Mouse (Mus musculus) heart, adult 2 months (tissue): ENCODE measurements around the gene Olfr681. TPM values are rescaled to one million over a fixed set of nuclear protein-coding genes. Genes with fewer than 3 reads are reported as not detected.
A peak's percentile ranks its signal among the peaks of the same experiment; 100 is the strongest.

ENCODE experiments used
- DNase-seq, 2 experiments: peaks; one replicate each; pipeline ENCODE4 v3.0.0; 2021
- H3K27ac ChIP-seq: fragments of 200-600 bp; 2 replicates; pipeline ENCODE4 v1.8.1; 2022
- H3K27me3 ChIP-seq: fragments of 200-500 bp; 2 replicates; pipeline ENCODE4 v1.6.1; 2012; ENCODE audit warnings: mild to moderate bottlenecking, low read length, inconsistent platforms, mixed read lengths; ENCODE audit not compliant: control insufficient read depth, insufficient read depth
- H3K36me3 ChIP-seq: fragments of 200-500 bp; 2 replicates; pipeline ENCODE4 v1.6.1; 2012; ENCODE audit warnings: low read length, inconsistent platforms; ENCODE audit not compliant: control insufficient read depth, insufficient read depth
- H3K4me1 ChIP-seq: fragments of 200-500 bp; 2 replicates; pipeline ENCODE4 v1.6.1; 2011; ENCODE audit warnings: low read length; ENCODE audit not compliant: control insufficient read depth, insufficient read depth
- H3K4me3 ChIP-seq: fragments of 200-600 bp; 2 replicates; pipeline ENCODE4 v1.8.1; 2022
- H3K79me2 ChIP-seq: fragments of 200-500 bp; replicated peaks from 2 replicates; pipeline ENCODE4 v1.6.1; 2012; ENCODE audit warnings: mild to moderate bottlenecking, inconsistent platforms, low read length, moderate library complexity, mixed read lengths; ENCODE audit not compliant: control insufficient read depth, insufficient read depth
- H3K9ac ChIP-seq: fragments of 200-500 bp; 2 replicates; pipeline ENCODE4 v1.6.1; 2012; ENCODE audit warnings: low read depth, mild to moderate bottlenecking, control low read depth, inconsistent platforms, low read length, mixed read lengths
- CTCF ChIP-seq: fragments of 200-600 bp; IDR thresholded peaks from 2 replicates; pipeline ENCODE4 v1.8.1; 2022; ENCODE audit warnings: antibody characterized with exemption, mild to moderate bottlenecking, moderate library complexity
- EP300 ChIP-seq: fragments of 200-500 bp; IDR thresholded peaks from 2 replicates; pipeline ENCODE4 v1.6.1; 2011; ENCODE audit warnings: low read depth, low read length, control low read depth; ENCODE audit not compliant: insufficient read depth
- WGBS: fragments of 180-500 bp; shearing (Covaris S2); methylation state at CpG from one replicate; pipeline ENCODE4 v1.1.7; 2018; 5-methylcytosine and 5-hydroxymethylcytosine counted together
- intact Hi-C: fragments of 180-260 bp; cut with DNase I; formaldehyde crosslinking; loops from one replicate; pipeline ENCODE4 v1.15.1; 2025
- polyA plus RNA-seq: library from polyadenylated mRNA; depleted of rRNA; stranded (reverse); fragments of >200 nt; gene quantifications from 2 replicates; pipeline ENCODE4 v1.2.3, GENCODE M21; 2012; rRNA removed
- total RNA-seq, 2 experiments: library from RNA; stranded (reverse); gene quantifications; 2 replicates each; pipeline ENCODE4 v1.2.3; 2021

Gene Olfr681
- total and polyA plus RNA-seq, 3 experiments: not detected

- intact Hi-C loops: loop anchor here (1.0 to 10.0 kb wide), 4 partner anchors 164 to 344 kb away; partner anchors contain the start of gene Olfr690
- WGBS: 33% methylated on average over 4 of the region's 4 CpGs
Measured at GRCm38 (mm10) chr7:105170773-105171172, 54.1 kb downstream of the Olfr681 start.

More at GRCm38 (mm10) chr7:105170773-105171172, 54.1 kb downstream of the Olfr681 start:
- no peak overlapping the region for H3K9ac ChIP-seq
- no peak overlapping the region for H3K27ac ChIP-seq
- no peak overlapping the region for H3K4me3 ChIP-seq
- no peak for DNase-seq
- no peaks in the 10 kb centered on the region for H3K27me3 ChIP-seq
- no peaks in the 10 kb centered on the region for H3K36me3 ChIP-seq
- TF ChIP-seq CTCF: peak; percentile 81
- TF ChIP-seq EP300: no peak
- H3K79me2 ChIP-seq: no peaks in the 10 kb centered on the region
- no peaks in the 10 kb centered on the region for H3K4me1 ChIP-seq

Other genes starting within 250 kb of the Olfr681 start
- not detected for gene Olfr665, start 238.8 kb upstream of the Olfr681 start, total RNA-seq
- not detected in 2 replicates for gene Olfr665, start 238.8 kb upstream of the Olfr681 start, polyA plus RNA-seq
- gene Olfr666, start 220.9 kb upstream of the Olfr681 start, total RNA-seq: not detected
- gene Olfr666, start 220.9 kb upstream of the Olfr681 start, polyA plus RNA-seq: not detected in 2 replicates
- not detected for gene Olfr667, start 195.4 kb upstream of the Olfr681 start, total RNA-seq
- not detected in 2 replicates for gene Olfr667, start 195.4 kb upstream of the Olfr681 start, polyA plus RNA-seq
- not detected for gene Olfr668, start 188.8 kb upstream of the Olfr681 start, total RNA-seq
- gene Olfr668, start 188.8 kb upstream of the Olfr681 start, polyA plus RNA-seq: not detected in 2 replicates
- not detected for gene Olfr669, start 182.6 kb upstream of the Olfr681 start, total RNA-seq
- gene Olfr669, start 182.6 kb upstream of the Olfr681 start, polyA plus RNA-seq: not detected in 2 replicates
- not detected for gene Olfr670, start 154.2 kb upstream of the Olfr681 start, total RNA-seq
- not detected in 2 replicates for gene Olfr670, start 154.2 kb upstream of the Olfr681 start, polyA plus RNA-seq
- not detected for gene Olfr671, start 137.7 kb upstream of the Olfr681 start, total RNA-seq
- gene Olfr671, start 137.7 kb upstream of the Olfr681 start, polyA plus RNA-seq: not detected in 2 replicates
- not detected for gene Olfr672, start 114.8 kb upstream of the Olfr681 start, total RNA-seq
- not detected in 2 replicates for gene Olfr672, start 114.8 kb upstream of the Olfr681 start, polyA plus RNA-seq
- not detected for gene Olfr675, start 88.4 kb upstream of the Olfr681 start, total RNA-seq
- not detected in 2 replicates for gene Olfr675, start 88.4 kb upstream of the Olfr681 start, polyA plus RNA-seq
- gene Olfr676, start 84.1 kb upstream of the Olfr681 start, total RNA-seq: not detected
- gene Olfr676, start 84.1 kb upstream of the Olfr681 start, polyA plus RNA-seq: not detected in 2 replicates
- gene Olfr677, start 65.5 kb upstream of the Olfr681 start, total RNA-seq: not detected
- gene Olfr677, start 65.5 kb upstream of the Olfr681 start, polyA plus RNA-seq: not detected in 2 replicates
- not detected for gene Olfr678, start 52.4 kb upstream of the Olfr681 start, total RNA-seq
- not detected in 2 replicates for gene Olfr678, start 52.4 kb upstream of the Olfr681 start, polyA plus RNA-seq
- gene Olfr679, start 35.6 kb upstream of the Olfr681 start, total RNA-seq: not detected
- gene Olfr679, start 35.6 kb upstream of the Olfr681 start, polyA plus RNA-seq: not detected in 2 replicates
- not detected for gene Olfr680-ps1, start 24.0 kb upstream of the Olfr681 start, total RNA-seq
- not detected in 2 replicates for gene Olfr680-ps1, start 24.0 kb upstream of the Olfr681 start, polyA plus RNA-seq
- not detected for gene Olfr683, start 30.2 kb downstream of the Olfr681 start, total RNA-seq
- not detected in 2 replicates for gene Olfr683, start 30.2 kb downstream of the Olfr681 start, polyA plus RNA-seq
- not detected for gene Olfr684, start 46.8 kb downstream of the Olfr681 start, total RNA-seq
- gene Olfr684, start 46.8 kb downstream of the Olfr681 start, polyA plus RNA-seq: not detected in 2 replicates
- gene Olfr685, start 69.2 kb downstream of the Olfr681 start, total RNA-seq: not detected
- not detected in 2 replicates for gene Olfr685, start 69.2 kb downstream of the Olfr681 start, polyA plus RNA-seq
- gene Olfr686, start 90.6 kb downstream of the Olfr681 start, total RNA-seq: not detected
- gene Olfr686, start 90.6 kb downstream of the Olfr681 start, polyA plus RNA-seq: not detected in 2 replicates
- not detected for gene Olfr688, start 171.3 kb downstream of the Olfr681 start, total RNA-seq
- not detected in 2 replicates for gene Olfr688, start 171.3 kb downstream of the Olfr681 start, polyA plus RNA-seq
- gene Olfr689, start 194.3 kb downstream of the Olfr681 start, total RNA-seq: not detected
- gene Olfr689, start 194.3 kb downstream of the Olfr681 start, polyA plus RNA-seq: not detected in 2 replicates
- gene Olfr690, start 217.3 kb downstream of the Olfr681 start, total RNA-seq: not detected
- gene Olfr690, start 217.3 kb downstream of the Olfr681 start, polyA plus RNA-seq: not detected in 2 replicates
- not detected for gene Olfr691, start 225.4 kb downstream of the Olfr681 start, total RNA-seq
- gene Olfr691, start 225.4 kb downstream of the Olfr681 start, polyA plus RNA-seq: 0.15 TPM in 1 of 2 replicates, not detected in the other